Mouse (Mus musculus) heart, adult 2 months (tissue): ENCODE results near the gene Nptxr. TPM values are rescaled to one million over a fixed set of nuclear protein-coding genes. Genes with fewer than 3 reads are reported as not detected.

Source experiments
- DNase-seq, 2 experiments: peaks; one replicate each; pipeline ENCODE4 v3.0.0; 2021
- H3K27ac ChIP-seq: fragments of 200-600 bp; 2 replicates; pipeline ENCODE4 v1.8.1; 2022
- H3K27me3 ChIP-seq: fragments of 200-500 bp; 2 replicates; pipeline ENCODE4 v1.6.1; 2012; ENCODE audit warnings: mild to moderate bottlenecking, low read length, inconsistent platforms, mixed read lengths; ENCODE audit not compliant: control insufficient read depth, insufficient read depth
- H3K36me3 ChIP-seq: fragments of 200-500 bp; 2 replicates; pipeline ENCODE4 v1.6.1; 2012; ENCODE audit warnings: low read length, inconsistent platforms; ENCODE audit not compliant: control insufficient read depth, insufficient read depth
- H3K4me1 ChIP-seq: fragments of 200-500 bp; 2 replicates; pipeline ENCODE4 v1.6.1; 2011; ENCODE audit warnings: low read length; ENCODE audit not compliant: control insufficient read depth, insufficient read depth
- H3K4me3 ChIP-seq: fragments of 200-600 bp; 2 replicates; pipeline ENCODE4 v1.8.1; 2022
- H3K79me2 ChIP-seq: fragments of 200-500 bp; replicated peaks from 2 replicates; pipeline ENCODE4 v1.6.1; 2012; ENCODE audit warnings: mild to moderate bottlenecking, inconsistent platforms, low read length, moderate library complexity, mixed read lengths; ENCODE audit not compliant: control insufficient read depth, insufficient read depth
- H3K9ac ChIP-seq: fragments of 200-500 bp; 2 replicates; pipeline ENCODE4 v1.6.1; 2012; ENCODE audit warnings: low read depth, mild to moderate bottlenecking, control low read depth, inconsistent platforms, low read length, mixed read lengths
- CTCF ChIP-seq: fragments of 200-600 bp; IDR thresholded peaks from 2 replicates; pipeline ENCODE4 v1.8.1; 2022; ENCODE audit warnings: antibody characterized with exemption, mild to moderate bottlenecking, moderate library complexity
- EP300 ChIP-seq: fragments of 200-500 bp; IDR thresholded peaks from 2 replicates; pipeline ENCODE4 v1.6.1; 2011; ENCODE audit warnings: low read depth, low read length, control low read depth; ENCODE audit not compliant: insufficient read depth
- POLR2A ChIP-seq: fragments of 200-500 bp; IDR thresholded peaks from 2 replicates; pipeline ENCODE4 v1.6.1; 2011; ENCODE audit warnings: mild to moderate bottlenecking, low read depth, low read length, control low read depth; ENCODE audit not compliant: insufficient read depth
- WGBS: fragments of 180-500 bp; shearing (Covaris S2); methylation state at CpG from one replicate; pipeline ENCODE4 v1.1.7; 2018; 5-methylcytosine and 5-hydroxymethylcytosine counted together
- intact Hi-C: fragments of 180-260 bp; cut with DNase I; formaldehyde crosslinking; loops from one replicate; pipeline ENCODE4 v1.15.1; 2025
- polyA plus RNA-seq: library from polyadenylated mRNA; depleted of rRNA; stranded (reverse); fragments of >200 nt; gene quantifications from 2 replicates; pipeline ENCODE4 v1.2.3, GENCODE M21; 2012
- total RNA-seq, 2 experiments: library from RNA; stranded (reverse); gene quantifications; 2 replicates each; pipeline ENCODE4 v1.2.3; 2021

Gene Nptxr
- total and polyA plus RNA-seq, 3 experiments, result 1.5 to 1.7 (median 1.6) TPM

DNA sequence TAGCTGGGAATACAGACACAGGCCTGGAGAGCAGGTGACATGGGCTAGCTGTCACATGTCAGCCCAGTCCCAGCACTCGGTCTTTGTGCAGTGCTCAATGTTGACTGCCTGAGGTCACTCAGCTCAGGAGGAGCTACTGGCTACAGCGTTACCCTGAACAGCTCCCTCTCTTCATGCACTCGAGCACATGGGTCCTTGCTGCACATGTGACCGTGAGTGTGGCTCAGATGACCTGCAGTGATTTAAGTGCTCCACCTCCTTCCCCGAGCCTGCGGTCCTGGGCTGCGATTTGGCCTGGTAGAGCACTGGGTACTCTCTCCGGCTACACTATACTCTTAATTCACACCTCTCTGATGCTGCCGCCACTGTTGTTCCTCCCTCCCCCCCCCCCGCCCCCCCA is 38.4 kb downstream of the Nptxr start:
- WGBS, result 58% methylated on average over 10 of the region's 10 CpGs
- no peak overlapping the region for H3K4me3 ChIP-seq
- H3K9ac ChIP-seq, result no peak overlapping the region
- TF ChIP-seq CTCF (no peak), POLR2A (no peak), EP300 (no peak)
- H3K79me2 ChIP-seq, result no peaks in the 10 kb centered on the region
- DNase-seq, result no peak
- no peaks in the 10 kb centered on the region for H3K27me3 ChIP-seq
- H3K27ac ChIP-seq, result no peak overlapping the region
- intact Hi-C loops, result no loop called here
- H3K36me3 ChIP-seq, result no peaks in the 10 kb centered on the region
- peaks cover 27% of the 10 kb centered on the region for H3K4me1 ChIP-seq

DNA sequence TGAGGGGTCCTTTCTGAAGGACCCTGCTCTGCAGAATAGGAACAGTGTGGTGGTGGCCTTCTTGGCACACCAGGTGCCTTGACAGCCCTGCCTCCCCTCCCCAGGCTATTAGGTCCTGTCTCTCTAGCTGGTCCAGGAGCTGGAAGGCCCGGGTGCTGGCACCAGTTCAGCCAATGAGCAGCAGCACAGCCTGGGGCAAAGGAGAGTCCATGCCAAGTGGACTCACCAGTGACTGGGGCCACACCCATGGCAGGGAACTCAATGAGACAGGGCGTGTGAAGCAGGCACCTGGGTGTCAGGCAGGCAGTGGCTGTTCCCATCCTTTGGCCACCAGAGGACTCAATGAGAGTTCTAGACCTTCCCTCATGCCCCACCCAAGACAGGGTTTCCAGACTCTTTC is 39.2 kb downstream of the Nptxr start:
- Histone ChIP-seq H3K36me3 (no peaks in the 10 kb centered on the region), H3K27ac (no peak overlapping the region), H3K4me1 (peaks cover 27% of the 10 kb centered on the region), H3K9ac (no peak overlapping the region), H3K27me3 (no peaks in the 10 kb centered on the region), H3K4me3 (no peak overlapping the region), H3K79me2 (no peaks in the 10 kb centered on the region)
- TF ChIP-seq POLR2A, result no peak
- no peak for TF ChIP-seq EP300
- no peak for TF ChIP-seq CTCF
- 48% methylated on average over 2 of the region's 2 CpGs for WGBS
- intact Hi-C loops, result no loop called here
- peak in 1 of 2 experiments; percentile 41 for DNase-seq

DNA sequence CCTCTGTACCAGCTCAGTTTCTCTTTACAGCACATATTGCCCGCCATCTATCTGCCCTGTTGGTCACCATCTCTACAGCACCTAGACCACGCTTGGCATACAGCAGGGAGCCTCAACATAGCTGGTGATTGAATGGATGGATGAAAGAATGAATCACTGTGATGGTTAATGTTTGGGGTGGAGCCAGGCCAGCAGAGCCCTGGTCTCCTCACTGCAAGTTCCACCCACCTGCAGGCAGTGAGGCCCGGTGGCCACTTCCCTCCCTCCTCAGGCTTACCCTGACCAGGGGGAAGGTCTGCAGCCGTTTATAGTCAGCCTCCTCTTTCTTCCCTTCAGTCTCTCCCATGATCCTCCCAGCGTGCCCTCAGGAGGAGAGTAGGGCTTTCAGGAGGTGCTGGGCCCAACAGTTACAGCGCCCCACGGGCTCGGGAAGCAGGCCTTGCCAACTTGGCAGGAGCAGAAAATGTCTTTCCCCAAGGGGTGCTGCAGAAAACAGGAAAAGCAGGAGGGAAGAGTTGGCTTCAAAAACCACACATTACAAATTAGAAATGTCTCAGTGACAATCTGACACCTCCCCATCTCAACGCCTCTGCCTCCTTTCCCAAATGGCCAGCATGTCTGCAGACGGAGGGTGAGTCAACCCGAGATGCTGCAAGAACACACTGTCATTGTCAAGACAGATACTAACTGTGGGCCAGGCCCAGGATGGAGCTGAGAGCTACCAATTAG is 39.9 kb downstream of the Nptxr start:
- peaks cover 22% of the 10 kb centered on the region for H3K4me1 ChIP-seq
- 51% methylated on average over 11 of the region's 11 CpGs for WGBS
- no peak for DNase-seq

DNA sequence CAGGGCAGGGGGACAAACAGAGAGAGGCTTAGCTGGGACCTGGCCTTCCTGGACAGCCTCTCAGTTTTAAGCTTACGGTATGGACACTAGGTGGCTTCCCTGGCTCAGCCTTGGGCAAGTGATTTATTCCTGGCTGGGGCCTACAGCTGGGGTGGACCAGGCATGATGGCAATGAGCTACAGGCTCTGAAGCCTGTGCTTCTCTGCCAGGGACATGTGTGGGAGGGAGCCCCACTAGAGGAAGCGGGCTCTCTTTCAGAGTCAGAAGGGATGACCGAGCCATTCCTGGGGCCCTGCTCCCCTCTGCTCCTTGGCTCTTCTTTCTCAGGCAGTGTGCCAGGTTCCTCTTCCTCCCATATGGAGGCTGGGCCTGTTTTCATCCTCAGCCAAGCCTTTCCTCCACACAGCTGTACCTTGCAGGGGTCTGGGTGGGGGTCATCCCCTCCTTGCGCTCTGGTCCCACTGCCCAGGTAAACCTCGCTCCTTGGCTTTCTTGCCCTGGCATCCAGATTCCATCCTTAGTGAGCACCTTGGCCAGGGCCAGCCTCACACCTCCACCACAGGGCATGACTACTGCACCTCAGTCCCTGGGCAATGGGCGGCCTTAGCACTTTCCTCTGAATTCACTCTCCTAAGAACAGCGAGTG is 40.8 kb downstream of the Nptxr start:
- Histone ChIP-seq H3K36me3 (no peaks in the 10 kb centered on the region), H3K27me3 (no peaks in the 10 kb centered on the region), H3K79me2 (no peaks in the 10 kb centered on the region), H3K4me3 (no peak overlapping the region), H3K27ac (no peak overlapping the region), H3K4me1 (peaks cover 16% of the 10 kb centered on the region), H3K9ac (no peak overlapping the region)
- TF ChIP-seq CTCF, result 0 out of 2 replicates have a peak, but pooled peaks have one; percentile 16
- TF ChIP-seq POLR2A, result no peak
- TF ChIP-seq EP300, result no peak
- peak in 1 of 2 experiments; percentile 22 for DNase-seq
- 76% methylated on average over 7 of the region's 7 CpGs for WGBS
- intact Hi-C loops, result no loop called here

More for the DNA sequence above, 39.9 kb downstream of the Nptxr start:
- TF ChIP-seq EP300 (no peak), CTCF (no peak), POLR2A (no peak)
- Histone ChIP-seq H3K9ac (no peak overlapping the region), H3K27ac (no peak overlapping the region), H3K4me3 (no peak overlapping the region), H3K27me3 (no peaks in the 10 kb centered on the region), H3K79me2 (no peaks in the 10 kb centered on the region), H3K36me3 (no peaks in the 10 kb centered on the region)
- intact Hi-C loops, result no loop called here

DNA sequence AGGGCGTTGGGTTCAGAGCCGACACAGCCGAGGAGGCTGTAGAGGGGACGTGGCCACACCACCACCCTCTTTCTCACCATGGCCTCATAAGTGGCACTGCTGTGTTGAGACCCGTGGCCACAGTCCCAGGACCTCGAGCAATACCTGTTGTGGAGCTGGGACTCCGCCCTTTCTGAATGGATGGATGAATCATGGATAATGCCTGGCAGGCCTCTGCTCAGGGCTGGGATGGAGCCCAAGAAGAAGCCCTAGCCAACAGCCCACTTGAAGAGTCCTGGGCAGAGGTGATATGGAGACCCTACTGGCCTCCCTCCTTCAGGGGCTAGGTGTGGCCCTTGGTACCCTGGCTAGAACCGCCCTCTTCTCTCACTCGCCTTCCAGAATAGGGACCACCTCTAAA is 41.6 kb downstream of the Nptxr start:
- Histone ChIP-seq H3K4me3 (no peak overlapping the region), H3K36me3 (no peaks in the 10 kb centered on the region), H3K27ac (no peak overlapping the region), H3K27me3 (no peaks in the 10 kb centered on the region), H3K79me2 (no peaks in the 10 kb centered on the region), H3K9ac (no peak overlapping the region), H3K4me1 (peaks cover 11% of the 10 kb centered on the region)
- WGBS, result 91% methylated on average over 9 of the region's 9 CpGs
- no peak for DNase-seq
- intact Hi-C loops, result no loop called here
- TF ChIP-seq EP300, result no peak
- no peak for TF ChIP-seq POLR2A
- TF ChIP-seq CTCF, result no peak

DNA sequence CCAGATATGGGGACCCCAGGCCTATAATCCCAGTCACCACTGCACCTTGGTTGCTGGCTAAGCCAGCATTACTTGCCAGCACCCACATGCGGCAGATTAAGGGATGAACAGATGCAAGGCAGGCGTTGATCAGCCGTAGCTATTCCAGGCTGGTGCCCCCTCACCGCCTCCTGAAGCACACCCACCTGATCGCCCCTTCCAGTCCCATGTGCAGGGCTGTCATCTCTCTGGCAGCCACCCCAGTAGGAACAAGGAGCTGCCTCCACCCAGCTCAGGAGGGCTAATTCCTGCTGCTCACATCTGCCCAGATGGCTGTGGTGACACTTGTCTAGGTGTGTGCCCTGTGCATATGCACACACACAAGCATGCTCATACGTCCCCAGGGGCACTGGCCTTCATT is 43.6 kb downstream of the Nptxr start:
- Histone ChIP-seq H3K27ac (no peak overlapping the region), H3K27me3 (no peaks in the 10 kb centered on the region), H3K4me3 (no peak overlapping the region), H3K79me2 (no peaks in the 10 kb centered on the region), H3K36me3 (no peaks in the 10 kb centered on the region), H3K9ac (no peak overlapping the region), H3K4me1 (peaks cover 10% of the 10 kb centered on the region)
- DNase-seq, result no peak
- intact Hi-C loops, result no loop called here
- no peak for TF ChIP-seq POLR2A
- no peak for TF ChIP-seq EP300
- no peak for TF ChIP-seq CTCF
- 92% methylated on average over 6 of the region's 6 CpGs for whole genome bisulfite sequencing
